Mouse (Mus musculus) limb, embryonic 14.5 days (tissue): ENCODE measurements at regions not wholly inside any gene's neighbourhood (a gene's known extent, or its start where the extent isn't known, plus 50 kb on each side); places are given as distances from the start of the nearest gene placed in this dataset.

ENCODE experiments used
- ATAC-seq: fragments of 200-750 bp; cut with Nextera tagmentation; 2 replicates; pipeline ENCODE4 v1.8.0; 2017; ENCODE audit warnings: low read depth, moderate number of reproducible peaks, moderate TSS enrichment; ENCODE audit not compliant: low FRiP score
- DNase-seq: peaks from one replicate; pipeline ENCODE4 v3.0.0-alpha.2; 2015; ENCODE audit warnings: low spot score
- H3K27ac ChIP-seq: fragments of 300-500 bp; sonication (generic); replicated peaks from 2 replicates; pipeline ENCODE4 v1.5.1; 2014; ENCODE audit warnings: low read depth, mild to moderate bottlenecking, low read length, moderate library complexity, mixed read lengths
- H3K27me3 ChIP-seq: fragments of 300-500 bp; sonication (generic); 2 replicates; pipeline ENCODE4 v1.6.1; 2014; ENCODE audit warnings: low read length, mixed read lengths; ENCODE audit not compliant: control insufficient read depth, insufficient read depth
- H3K36me3 ChIP-seq: fragments of 300-500 bp; sonication (generic); 2 replicates; pipeline ENCODE4 v1.6.1; 2014; ENCODE audit warnings: mild to moderate bottlenecking, low read length, moderate library complexity, mixed read lengths; ENCODE audit not compliant: control insufficient read depth, insufficient read depth
- H3K4me1 ChIP-seq: fragments of 300-500 bp; sonication (generic); 2 replicates; pipeline ENCODE4 v1.6.1; 2014; ENCODE audit warnings: antibody characterized with exemption, low read length, mixed read lengths; ENCODE audit not compliant: control insufficient read depth, insufficient read depth
- H3K4me2 ChIP-seq: fragments of 300-500 bp; sonication (generic); replicated peaks from 2 replicates; pipeline ENCODE4 v1.6.1; 2014; ENCODE audit warnings: low read depth, mild to moderate bottlenecking, low read length, moderate library complexity; ENCODE audit not compliant: severe bottlenecking
- H3K4me3 ChIP-seq: fragments of 300-500 bp; sonication (generic); replicated peaks from 2 replicates; pipeline ENCODE4 v1.5.1; 2014; ENCODE audit warnings: low read length
- H3K9ac ChIP-seq: fragments of 300-500 bp; sonication (generic); 2 replicates; pipeline ENCODE4 v1.6.1; 2014; ENCODE audit warnings: mild to moderate bottlenecking, low read depth, low read length, moderate library complexity; ENCODE audit not compliant: severe bottlenecking
- H3K9me3 ChIP-seq: fragments of 300-500 bp; sonication (generic); 2 replicates; pipeline ENCODE4 v1.6.1; 2016; ENCODE audit warnings: low read length; ENCODE audit not compliant: control insufficient read depth
- POLR2A ChIP-seq: fragments of 200-500 bp; IDR thresholded peaks from 2 replicates; pipeline ENCODE4 v1.8.0; 2012; ENCODE audit warnings: inconsistent platforms, mild to moderate bottlenecking, moderate library complexity, borderline replicate concordance; ENCODE audit not compliant: insufficient read depth, insufficient read length; ENCODE audit errors: extremely low read depth
- WGBS: fragments of 180-500 bp; shearing (Covaris S2); extraction: QIAGEN DNeasy Blood & Tissue Kit; methylation state at CpG from one replicate; pipeline ENCODE4 v1.1.7; 2014; 5-methylcytosine and 5-hydroxymethylcytosine counted together

DNA sequence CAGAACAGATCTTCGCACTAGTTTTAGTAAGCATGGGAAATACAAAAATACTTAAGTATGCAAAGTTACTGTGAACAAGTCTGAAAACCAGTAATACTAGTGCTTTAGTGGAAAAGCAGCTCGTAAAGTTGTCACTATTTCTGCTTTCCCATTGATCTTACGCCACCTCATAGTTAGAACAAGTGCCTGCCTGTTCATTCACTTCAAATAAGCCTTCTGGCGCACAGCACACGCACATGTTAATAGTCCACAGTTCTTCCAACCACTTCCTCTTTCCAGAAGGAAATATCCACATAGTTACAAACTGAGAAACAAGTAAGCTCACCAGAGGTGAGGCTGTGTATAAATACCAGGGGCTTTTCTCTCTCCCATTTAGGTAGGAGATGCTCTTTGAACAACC, 182.9 kb upstream of the Rsrc1 start:
- Histone ChIP-seq H3K27ac (no peak overlapping the region), H3K4me2 (no peak overlapping the region), H3K4me1 (0 out of 2 replicates have a peak, but pooled peaks cover 6% of the 10 kb centered on the region), H3K27me3 (no peaks in the 10 kb centered on the region), H3K36me3 (no peaks in the 10 kb centered on the region), H3K9me3 (no peaks in the 10 kb centered on the region), H3K9ac (no peak overlapping the region), H3K4me3 (no peak overlapping the region)
- DNase-seq (peak; percentile 71), ATAC-seq (no peak)
- no peak for TF ChIP-seq POLR2A
- WGBS, result 30% methylated on average over 5 of the region's 5 CpGs

DNA sequence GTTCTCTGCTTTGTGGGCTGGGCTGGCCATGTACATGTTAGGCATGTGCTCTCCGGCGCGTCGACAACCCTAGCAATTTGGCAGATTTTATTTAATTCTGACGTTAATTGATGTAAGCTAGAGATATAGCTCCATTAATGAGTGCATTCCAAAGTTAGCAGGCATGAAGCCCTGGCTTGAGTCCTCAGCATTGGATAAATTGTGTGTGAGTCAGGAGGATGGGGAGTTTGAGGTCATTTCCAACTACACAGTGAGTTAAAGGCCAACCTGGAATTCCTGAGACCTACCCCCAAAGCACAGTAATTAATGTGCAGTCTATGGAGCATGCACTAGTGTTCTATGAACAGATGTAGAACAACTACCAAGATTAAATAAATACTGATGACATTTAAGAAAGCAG, 178.7 kb upstream of the Rsrc1 start:
- Histone ChIP-seq H3K36me3 (no peaks in the 10 kb centered on the region), H3K4me1 (0 out of 2 replicates have a peak, but pooled peaks cover 5% of the 10 kb centered on the region), H3K27ac (no peak overlapping the region), H3K4me2 (no peak overlapping the region), H3K9me3 (no peaks in the 10 kb centered on the region), H3K9ac (no peak overlapping the region), H3K27me3 (no peaks in the 10 kb centered on the region), H3K4me3 (no peak overlapping the region)
- no peak for DNase-seq
- ATAC-seq, result no peak
- WGBS, result 95% methylated on average over 5 of the region's 5 CpGs
- TF ChIP-seq POLR2A, result no peak

DNA sequence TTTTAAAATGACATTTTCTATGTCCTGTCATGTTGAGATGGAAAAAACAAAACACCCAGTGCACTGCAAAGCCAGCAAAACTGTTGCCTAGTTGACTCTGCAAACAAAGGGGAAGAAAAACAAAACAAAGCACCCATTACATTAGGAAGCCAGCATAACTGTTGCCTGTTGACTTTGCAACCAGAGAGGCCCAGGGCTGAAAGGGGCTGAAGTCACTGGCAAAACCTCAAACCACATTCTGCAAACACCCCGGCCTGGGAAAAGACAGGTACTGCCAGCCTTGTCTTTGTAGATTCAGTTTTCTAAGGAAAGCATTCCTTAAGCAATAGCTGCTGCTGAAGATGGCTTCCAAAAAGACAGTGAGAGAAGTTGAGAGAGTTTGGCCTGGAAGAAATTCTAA, 175.0 kb upstream of the Rsrc1 start:
- no peaks in the 10 kb centered on the region for H3K36me3 ChIP-seq
- no peak for DNase-seq
- no peak for TF ChIP-seq POLR2A
- H3K27me3 ChIP-seq, result no peaks in the 10 kb centered on the region
- H3K9me3 ChIP-seq, result no peaks in the 10 kb centered on the region
- 63% methylated on average over 1 of the region's 1 CpGs for WGBS
- no peak overlapping the region for H3K27ac ChIP-seq
- no peak overlapping the region for H3K4me3 ChIP-seq
- no peak overlapping the region for H3K4me2 ChIP-seq
- no peak overlapping the region for H3K9ac ChIP-seq
- no peak for ATAC-seq
- no peaks in the 10 kb centered on the region for H3K4me1 ChIP-seq

DNA sequence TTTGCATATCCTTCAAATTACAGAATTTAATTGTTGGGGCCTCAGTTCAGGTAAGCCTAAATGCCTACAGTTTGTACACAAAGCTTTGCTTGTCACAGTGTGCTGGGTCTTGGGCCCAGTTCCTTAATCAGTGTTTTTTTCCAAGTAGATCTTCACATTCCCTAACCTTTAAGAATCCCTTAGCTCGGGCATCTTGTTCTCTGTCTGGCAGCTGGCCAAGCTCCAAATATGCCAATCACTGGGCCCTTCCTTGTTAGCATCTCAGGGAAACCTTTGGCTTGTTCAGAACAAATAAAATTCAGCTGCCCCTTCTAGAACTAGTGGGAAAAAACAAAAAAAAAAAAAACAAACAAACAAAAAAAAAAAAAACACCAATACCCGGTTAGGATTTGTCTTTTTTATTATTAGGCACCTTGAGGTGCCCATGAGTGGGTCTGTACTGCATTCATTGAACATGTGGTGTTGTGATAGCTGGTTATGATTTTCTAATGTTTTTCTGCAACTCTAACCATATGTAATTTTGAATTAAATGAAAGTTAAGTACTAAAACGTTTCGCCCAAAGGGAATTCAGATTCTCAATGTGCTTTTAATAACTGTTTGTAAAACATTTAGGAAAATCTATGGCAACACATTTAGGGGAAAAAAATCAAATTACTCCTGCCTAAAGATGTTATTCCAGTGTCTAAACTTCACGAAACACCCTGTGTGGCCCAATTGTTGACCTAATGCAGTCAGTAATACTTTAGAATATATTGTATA, 168.3 kb upstream of the Rsrc1 start:
- Histone ChIP-seq H3K4me3 (no peak overlapping the region), H3K36me3 (no peaks in the 10 kb centered on the region), H3K4me1 (0 out of 2 replicates have a peak, but pooled peaks cover 2% of the 10 kb centered on the region), H3K9ac (no peak overlapping the region), H3K27ac (no peak overlapping the region), H3K9me3 (no peaks in the 10 kb centered on the region), H3K4me2 (no peak overlapping the region), H3K27me3 (no peaks in the 10 kb centered on the region)
- no peak for TF ChIP-seq POLR2A
- 58% methylated on average over 5 of the region's 5 CpGs for WGBS
- ATAC-seq (no peak), DNase-seq (no peak)

DNA sequence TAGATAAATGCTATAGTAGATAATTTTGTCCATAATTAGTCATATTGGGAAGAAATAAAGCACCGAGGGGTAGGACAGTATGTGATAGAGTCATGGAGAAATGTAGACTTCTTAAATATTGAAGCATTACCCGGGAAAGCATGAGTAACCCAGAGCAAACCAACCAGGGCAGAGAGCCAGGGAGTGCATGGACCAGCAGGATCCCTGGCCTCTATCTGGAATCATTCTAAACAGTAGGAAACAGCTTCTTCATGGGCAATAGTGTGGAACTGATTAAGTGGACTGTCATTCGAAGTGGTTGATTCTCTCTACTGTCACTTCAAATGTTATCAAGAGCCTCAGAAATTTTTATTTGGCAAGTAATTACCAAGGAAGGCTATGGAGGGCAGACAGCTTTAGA, 155.4 kb upstream of the Rsrc1 start:
- Histone ChIP-seq H3K4me1 (no peaks in the 10 kb centered on the region), H3K36me3 (no peaks in the 10 kb centered on the region), H3K27me3 (no peaks in the 10 kb centered on the region), H3K9me3 (no peaks in the 10 kb centered on the region), H3K27ac (no peak overlapping the region), H3K9ac (no peak overlapping the region), H3K4me3 (no peak overlapping the region), H3K4me2 (no peak overlapping the region)
- TF ChIP-seq POLR2A, result no peak
- no peak for ATAC-seq
- 90% methylated on average over 3 of the region's 3 CpGs for WGBS
- no peak for DNase-seq
